Mouse (Mus musculus) CH12.LX (cell line): ENCODE results near the gene 4930548H24Rik. TPM values are rescaled to one million over a fixed set of nuclear protein-coding genes. Genes with fewer than 3 reads are reported as not detected.

ENCODE experiments used
- DNase-seq: peaks from one replicate; pipeline ENCODE4 v3.0.0-alpha.2; 2013; ENCODE audit errors: extremely low read depth
- H3K27ac ChIP-seq: 2 replicates; pipeline ENCODE4 v1.5.1; 2012; ENCODE audit warnings: low read depth, mild to moderate bottlenecking, control low read depth, moderate library complexity; ENCODE audit not compliant: insufficient read depth
- H3K27me3 ChIP-seq: replicated peaks from 2 replicates; pipeline ENCODE3; 2012; ENCODE audit warnings: inconsistent platforms
- H3K36me3 ChIP-seq, 2 experiments: replicated peaks in 1 of 2; 2 replicates each; pipeline versions ENCODE3 to v1.6.1; 2012; ENCODE audit warnings: inconsistent platforms in 1 of 2, low read length in 1 of 2, mild to moderate bottlenecking in 1 of 2, mixed read lengths in 1 of 2, moderate library complexity in 1 of 2; ENCODE audit not compliant: control insufficient read depth in 1 of 2, insufficient read depth in 1 of 2
- H3K4me1 ChIP-seq, 2 experiments: 2 replicates each; pipeline ENCODE4 v1.6.1; 2012; ENCODE audit warnings: inconsistent platforms in 1 of 2, moderate library complexity in 1 of 2; ENCODE audit not compliant: insufficient read depth in 2 of 2, control insufficient read depth in 1 of 2
- H3K4me2 ChIP-seq: 2 replicates; pipeline ENCODE4 v1.6.1; 2012; ENCODE audit warnings: low read depth, mild to moderate bottlenecking, control low read depth; ENCODE audit not compliant: poor library complexity, insufficient read depth, severe bottlenecking
- H3K4me3 ChIP-seq, 3 experiments: fragments of 150-350 bp in 1 of 3; sonication (generic) in 1 of 3; replicated peaks in 1 of 3; 2 replicates each; pipeline versions ENCODE3 to v1.5.1; 2011 to 2012; ENCODE audit warnings: low read depth in 2 of 3, low read length in 2 of 3, mild to moderate bottlenecking in 2 of 3, moderate library complexity in 2 of 3, control low read depth in 1 of 3, improper control_type of control experiment in 1 of 3, inconsistent platforms in 1 of 3, mixed read lengths in 1 of 3; ENCODE audit not compliant: poor library complexity in 1 of 3
- H3K79me2 ChIP-seq: replicated peaks from 2 replicates; pipeline ENCODE4 v1.6.1; 2012; ENCODE audit warnings: mild to moderate bottlenecking, moderate library complexity; ENCODE audit not compliant: control insufficient read depth, poor library complexity, insufficient read depth, severe bottlenecking; ENCODE audit errors: extremely low read depth
- H3K9ac ChIP-seq: 2 replicates; pipeline ENCODE4 v1.6.1; 2012; ENCODE audit warnings: low read depth, mild to moderate bottlenecking, control low read depth, moderate library complexity; ENCODE audit not compliant: insufficient read depth
- H3K9me3 ChIP-seq: replicated peaks from 2 replicates; pipeline ENCODE3; 2012; ENCODE audit warnings: low read length, inconsistent platforms, mixed read lengths
- CHD2 ChIP-seq: IDR thresholded peaks from 2 replicates; pipeline ENCODE4 v1.6.1; 2011; ENCODE audit warnings: low read length, improper control_type of control experiment
- CTCF ChIP-seq, 2 experiments: IDR thresholded peaks in 1 of 2; conservative IDR thresholded peaks in 1 of 2; 2 replicates each; pipeline ENCODE4 v1.5.1; 2011 to 2012; ENCODE audit warnings: low read depth in 2 of 2, low read length in 2 of 2, improper control_type of control experiment in 1 of 2, inconsistent platforms in 1 of 2, mild to moderate bottlenecking in 1 of 2, moderate library complexity in 1 of 2
- ELF1 ChIP-seq: IDR thresholded peaks from 2 replicates; pipeline ENCODE4 v1.6.1; 2014; ENCODE audit warnings: low read depth, mild to moderate bottlenecking, inconsistent platforms, low read length, improper control_type of control experiment
- EP300 ChIP-seq: IDR thresholded peaks from 2 replicates; pipeline ENCODE4 v1.6.1; 2011; ENCODE audit warnings: low read length, improper control_type of control experiment
- IRF4 ChIP-seq: IDR thresholded peaks from 2 replicates; pipeline ENCODE4 v1.6.1; 2014; ENCODE audit warnings: low read depth, mild to moderate bottlenecking, inconsistent platforms, low read length, improper control_type of control experiment
- JUN ChIP-seq: IDR thresholded peaks from 2 replicates; pipeline ENCODE4 v1.6.1; 2011; ENCODE audit warnings: low read depth, mild to moderate bottlenecking, low read length, improper control_type of control experiment, moderate library complexity; ENCODE audit not compliant: insufficient read depth
- JUND ChIP-seq: conservative IDR thresholded peaks from 2 replicates; pipeline ENCODE4 v1.6.1; 2011; ENCODE audit warnings: low read depth, low read length, improper control_type of control experiment
- MAFK ChIP-seq: IDR thresholded peaks from 2 replicates; pipeline ENCODE4 v1.6.1; 2011; ENCODE audit warnings: low read length, improper control_type of control experiment; ENCODE audit not compliant: insufficient replicate concordance
- MAX ChIP-seq: IDR thresholded peaks from 2 replicates; pipeline ENCODE4 v1.6.1; 2011; ENCODE audit warnings: low read length, improper control_type of control experiment
- MXI1 ChIP-seq: IDR thresholded peaks from 2 replicates; pipeline ENCODE4 v1.6.1; 2011; ENCODE audit warnings: mild to moderate bottlenecking, low read depth, low read length, improper control_type of control experiment
- MYC ChIP-seq: IDR thresholded peaks from 2 replicates; pipeline ENCODE4 v1.6.1; 2011; ENCODE audit warnings: low read depth, mild to moderate bottlenecking, improper control_type of control experiment, low read length
- NELFE ChIP-seq: IDR thresholded peaks from 2 replicates; pipeline ENCODE4 v1.6.1; 2011; ENCODE audit warnings: low read depth, low read length, improper control_type of control experiment
- NRF1 ChIP-seq: IDR thresholded peaks from 2 replicates; pipeline ENCODE4 v1.6.1; 2014; ENCODE audit warnings: low read depth, mild to moderate bottlenecking, inconsistent platforms, low read length, improper control_type of control experiment, moderate library complexity
- PAX5 ChIP-seq: IDR thresholded peaks from 2 replicates; pipeline ENCODE4 v1.6.1; 2012; ENCODE audit warnings: low read length, inconsistent platforms, mixed read lengths
- POLR2A ChIP-seq: IDR thresholded peaks from 2 replicates; pipeline ENCODE4 v1.6.1; 2011; ENCODE audit warnings: low read depth, mild to moderate bottlenecking, improper control_type of control experiment, low read length
- RAD21 ChIP-seq: IDR thresholded peaks from 2 replicates; pipeline ENCODE4 v1.6.1; 2011; ENCODE audit warnings: low read depth, mild to moderate bottlenecking, low read length, improper control_type of control experiment, moderate library complexity
- SIN3A ChIP-seq: IDR thresholded peaks from 2 replicates; pipeline ENCODE4 v1.6.1; 2012; ENCODE audit warnings: low read length, improper control_type of control experiment, inconsistent platforms
- SMC3 ChIP-seq: IDR thresholded peaks from 2 replicates; pipeline ENCODE4 v1.6.1; 2011; ENCODE audit warnings: low read depth, low read length, improper control_type of control experiment
- TBP ChIP-seq: conservative IDR thresholded peaks from 2 replicates; pipeline ENCODE4 v1.6.1; 2011; ENCODE audit warnings: low read depth, low read length, improper control_type of control experiment
- TCF12 ChIP-seq: IDR thresholded peaks from 2 replicates; pipeline ENCODE4 v1.6.1; 2014; ENCODE audit warnings: low read depth, mild to moderate bottlenecking, inconsistent platforms, low read length, improper control_type of control experiment
- UBTF ChIP-seq: IDR thresholded peaks from 2 replicates; pipeline ENCODE4 v1.6.1; 2012; ENCODE audit warnings: low read depth, mild to moderate bottlenecking, inconsistent platforms, low read length, improper control_type of control experiment, moderate library complexity
- USF1 ChIP-seq: IDR thresholded peaks from 2 replicates; pipeline ENCODE4 v1.6.1; 2014; ENCODE audit warnings: low read depth, mild to moderate bottlenecking, inconsistent platforms, low read length, improper control_type of control experiment
- ZMIZ1 ChIP-seq: IDR thresholded peaks from 2 replicates; pipeline ENCODE4 v1.6.1; 2012; ENCODE audit warnings: low read depth, mild to moderate bottlenecking, inconsistent platforms, low read length, improper control_type of control experiment
- ZNF384 ChIP-seq: IDR thresholded peaks from 2 replicates; pipeline ENCODE4 v1.6.1; 2012; ENCODE audit warnings: low read depth, low read length, improper control_type of control experiment, inconsistent platforms
- dilution Hi-C: fragments of 300-500 bp; cut with MboI; formaldehyde crosslinking; loops from 2 replicates; pipeline ENCODE4 v1.14.3; 2020; ENCODE audit warnings: low sequenced_read_pairs; ENCODE audit not compliant: extremely low pct_unique_long_range_greater_than_20kb, extremely low pct_ligation_motif_present
- in situ Hi-C: fragments of 300-500 bp; cut with MboI; formaldehyde crosslinking; loops from 3 replicates; pipeline ENCODE4 v1.14.3; 2019; ENCODE audit warnings: low sequenced_read_pairs, low pct_ligation_motif_present, low pct_unique_long_range_greater_than_20kb, mixed read lengths
- polyA plus RNA-seq: library from polyadenylated mRNA; unstranded; fragments of >175 nt; gene quantifications from 2 replicates; pipeline ENCODE4 v1.2.1, GENCODE M21; 2012; ENCODE audit warnings: low read depth; ENCODE audit not compliant: insufficient read length
- total RNA-seq, 2 experiments: library from RNA; depleted of rRNA; stranded (reverse); fragments of 300-350 nt in 1 of 2; fragments of >200 nt in 1 of 2; gene quantifications; 2 replicates each; pipeline ENCODE4 v1.2.3; 2012 to 2014

The 4930548H24Rik gene
- total and polyA plus RNA-seq, 3 experiments: not detected

DNA sequence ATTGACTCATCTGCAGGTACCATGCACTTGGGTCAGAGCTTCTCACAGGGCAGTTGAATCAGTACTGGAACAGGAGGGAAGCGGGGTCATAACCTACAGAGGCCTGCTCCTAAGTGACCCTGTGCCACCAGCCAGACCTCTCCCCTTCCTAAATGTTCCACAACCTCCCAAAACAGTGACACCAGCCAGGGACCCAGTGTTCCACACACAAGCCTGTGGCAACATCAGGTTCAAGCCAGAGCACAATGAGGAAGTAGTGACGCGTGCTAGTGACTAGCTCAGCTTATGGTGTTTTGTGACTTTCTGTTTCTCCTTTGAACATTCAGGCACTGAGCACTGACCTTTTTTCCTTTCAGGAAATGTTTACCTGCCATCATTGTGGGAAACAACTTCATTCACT lies 17.7 kb upstream of the 4930548H24Rik start:
- H3K36me3 ChIP-seq: peaks cover 52 to 76% of the 10 kb centered on the region in 2 experiments

DNA sequence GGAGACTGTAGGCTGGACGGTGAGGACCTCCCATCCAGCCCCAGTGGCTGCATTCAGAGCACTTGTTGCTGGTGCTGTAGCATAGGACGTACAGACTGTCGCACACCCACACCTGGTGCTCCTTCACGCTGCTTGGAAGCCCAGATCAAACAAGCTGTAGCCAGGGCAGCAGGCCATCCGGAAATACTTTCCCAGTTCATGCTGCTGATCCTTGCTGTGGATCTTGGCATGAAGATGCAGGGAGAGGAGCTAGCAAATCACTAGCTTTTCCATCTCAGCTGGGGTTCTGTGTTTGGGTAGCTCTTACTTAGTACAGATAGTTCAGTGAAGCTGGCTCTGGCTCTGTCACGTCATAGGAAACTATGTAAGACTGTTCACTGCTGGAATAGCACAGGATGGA lies 15.8 kb upstream of the 4930548H24Rik start:
- no peak overlapping the region for H3K4me3 ChIP-seq
- H3K4me1 ChIP-seq: peaks cover 0 to 6% of the 10 kb centered on the region in 2 experiments; a peak in 1 of 4 replicates
- TF ChIP-seq POLR2A (no peak), PAX5 (no peak)
- dilution Hi-C loops: no loop called here
- no peak for DNase-seq
- H3K9ac ChIP-seq: no peak overlapping the region
- in situ Hi-C loops: no loop called here
- H3K79me2 ChIP-seq: no peaks in the 10 kb centered on the region
- peaks cover 70 to 93% of the 10 kb centered on the region in 2 experiments for H3K36me3 ChIP-seq
- no peaks in the 10 kb centered on the region for H3K27me3 ChIP-seq
- H3K4me2 ChIP-seq: no peak overlapping the region
- peaks cover 8% of the 10 kb centered on the region for H3K9me3 ChIP-seq
- no peak overlapping the region for H3K27ac ChIP-seq

More for the DNA sequence above, 17.7 kb upstream of the 4930548H24Rik start:
- Histone ChIP-seq H3K79me2 (no peaks in the 10 kb centered on the region), H3K4me2 (no peak overlapping the region), H3K4me1 (peaks cover 0 to 6% of the 10 kb centered on the region in 2 experiments; a peak in 1 of 4 replicates), H3K9ac (no peak overlapping the region), H3K4me3 (no peak overlapping the region), H3K27me3 (no peaks in the 10 kb centered on the region), H3K27ac (no peak overlapping the region), H3K9me3 (peaks cover 8% of the 10 kb centered on the region)
- no peak for TF ChIP-seq JUN
- no peak for TF ChIP-seq EP300
- peak; percentile 2 for DNase-seq
- in situ Hi-C loops (no loop called here), dilution Hi-C loops (no loop called here)

DNA sequence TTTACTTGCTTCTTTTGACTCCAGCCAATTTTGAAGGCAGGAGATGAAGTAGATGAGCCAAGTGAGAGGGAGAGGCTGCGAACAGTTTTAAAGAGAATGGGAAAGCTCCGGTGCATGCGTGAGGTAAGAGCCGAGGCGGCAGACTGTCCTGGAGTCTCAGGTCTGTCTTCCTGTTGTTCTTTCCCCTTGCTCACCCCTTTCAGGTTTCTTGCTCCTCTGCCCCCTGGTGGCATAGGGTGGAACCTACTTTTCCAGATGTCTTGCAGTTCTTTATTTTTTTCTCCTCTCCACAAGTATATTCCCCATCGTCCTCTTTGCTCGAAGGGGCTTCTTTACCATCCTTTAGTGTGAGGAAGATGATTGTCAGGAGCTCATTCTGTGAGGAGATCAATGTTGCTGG lies 15.2 kb upstream of the 4930548H24Rik start:
- Histone ChIP-seq H3K4me1 (peaks cover 0 to 6% of the 10 kb centered on the region in 2 experiments; a peak in 1 of 4 replicates), H3K27ac (no peak overlapping the region), H3K9me3 (peaks cover 8% of the 10 kb centered on the region), H3K4me2 (no peak overlapping the region)
- dilution Hi-C loops: no loop called here
- in situ Hi-C loops: no loop called here
- DNase-seq: peak; percentile 57
- TF ChIP-seq USF1 (no peak), SMC3 (peak; percentile 55), MAX (no peak), IRF4 (no peak), MAFK (no peak), NELFE (no peak), ZNF384 (no peak), SIN3A (no peak), CTCF (conservative IDR thresholded peaks at IDR 0.05 in 1 of 2, IDR thresholded peaks at IDR 0.05 in 1 of 2; ENCODE audit: low read depth in 2 of 2, low read length in 2 of 2) (peak; percentile 59 to 64), NRF1 (no peak), JUND (no peak), TBP (no peak), CHD2 (no peak), UBTF (no peak), ZMIZ1 (no peak), ELF1 (no peak), RAD21 (peak; percentile 27), TCF12 (no peak), MXI1 (no peak), PAX5 (no peak), POLR2A (no peak), MYC (no peak)
- TF ChIP-seq, all 38 proteins: peak for 3
- H3K79me2 ChIP-seq: no peaks in the 10 kb centered on the region
- no peaks in the 10 kb centered on the region for H3K27me3 ChIP-seq
- no peak overlapping the region for H3K4me3 ChIP-seq
- peaks cover 68 to 90% of the 10 kb centered on the region in 2 experiments for H3K36me3 ChIP-seq
- H3K9ac ChIP-seq: no peak overlapping the region
